Mouse (Mus musculus) G1E (cell line): ENCODE data around the gene Atp1a1.

Source experiments
- CTCF ChIP-seq: IDR thresholded peaks from 2 replicates; pipeline ENCODE4 v1.5.1; 2012; ENCODE audit warnings: low read depth, low read length, inconsistent platforms, mixed read lengths
- GATA1 ChIP-seq: IDR thresholded peaks from 2 replicates; pipeline ENCODE4 v1.6.1; 2012; ENCODE audit warnings: borderline replicate concordance, low read length, inconsistent platforms, mixed read lengths
- GATA2 ChIP-seq: IDR thresholded peaks from 2 replicates; pipeline ENCODE4 v1.6.1; 2012; ENCODE audit warnings: low read depth, low read length, inconsistent platforms, borderline replicate concordance
- POLR2AphosphoS5 ChIP-seq: IDR thresholded peaks from 2 replicates; pipeline ENCODE4 v1.6.1; 2012; ENCODE audit warnings: low read depth, low read length, inconsistent platforms; ENCODE audit not compliant: insufficient replicate concordance
- TAL1 ChIP-seq: conservative IDR thresholded peaks from 2 replicates; pipeline ENCODE4 v1.6.1; 2012; ENCODE audit warnings: low read depth, low read length, inconsistent platforms, mixed read lengths

DNA sequence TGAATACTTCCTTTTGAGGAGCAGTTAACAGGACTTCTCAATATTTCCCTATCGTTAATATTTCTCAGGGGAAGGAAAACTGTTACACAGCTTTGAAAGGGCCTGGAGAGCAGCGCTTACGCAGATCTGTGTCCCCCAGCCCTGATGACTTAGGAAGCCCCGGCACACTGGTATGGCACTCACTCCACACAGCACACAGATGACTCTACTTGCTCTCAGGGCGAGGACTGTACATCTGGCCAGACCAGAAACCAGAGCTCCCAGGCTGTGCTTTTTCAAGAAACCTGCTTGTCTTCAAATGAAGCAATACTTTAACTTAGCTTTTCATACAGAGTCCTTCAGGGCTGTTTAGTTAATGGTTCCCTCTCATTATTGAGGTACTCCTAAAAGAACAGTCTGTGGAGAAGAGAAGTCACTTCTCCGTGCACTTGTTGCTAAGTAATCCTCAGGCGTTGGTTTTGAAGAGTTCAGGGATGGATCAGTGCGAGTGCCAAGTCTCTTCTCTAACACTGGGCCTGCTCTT lies 3.4 kb downstream of the Atp1a1 start:
- no peak for TF ChIP-seq CTCF
- TF ChIP-seq TAL1: no peak
- TF ChIP-seq GATA1: no peak
- TF ChIP-seq POLR2AphosphoS5: no peak
- no peak for TF ChIP-seq GATA2
